Mouse (Mus musculus) heart, postnatal 14 days (tissue): ENCODE data around the gene Cyp8b1. TPM values are rescaled to one million over a fixed set of nuclear protein-coding genes. Genes with fewer than 3 reads are reported as not detected.

ENCODE experiments used
- total RNA-seq, 2 experiments: library from RNA; stranded (reverse); gene quantifications; 2 replicates each; pipeline ENCODE4 v1.2.3; 2021

Cyp8b1 gene
- total RNA-seq, 2 experiments from 2014 or later, result 0.10 TPM; not detected in 1

Other genes with a start within 250 kb of the Cyp8b1 start
- 1 to 10 TPM; 5.3 to 5.8 TPM for gene Sec22c, start 210.8 kb downstream of the Cyp8b1 start, total RNA-seq
- 100 to 1,000 TPM; 128 to 131 TPM for gene Ss18l2, start 206.0 kb downstream of the Cyp8b1 start, total RNA-seq
- gene Nktr, start 197.1 kb downstream of the Cyp8b1 start, total RNA-seq, result 10 to 100 TPM; 44.8 to 46.5 TPM
- gene Zfp651, start 157.0 kb downstream of the Cyp8b1 start, total RNA-seq, result 10 to 100 TPM; 89.4 to 91.9 TPM
- 1 to 10 TPM; 6.7 to 6.8 TPM for gene Klhl40, start 138.7 kb downstream of the Cyp8b1 start, total RNA-seq
- 100 to 1,000 TPM; 118 to 123 TPM for gene Hhatl, start 123.8 kb downstream of the Cyp8b1 start, total RNA-seq
- under 1 TPM in 1 of 2 experiments, not detected in 1; 0.38 TPM for gene Ccdc13, start 76.8 kb downstream of the Cyp8b1 start, total RNA-seq
- gene Higd1a, start 57.9 kb downstream of the Cyp8b1 start, total RNA-seq, result 100 to 1,000 TPM; 203 to 224 TPM
- 1 to 10 TPM; 2.0 to 3.4 TPM for gene Ackr2, start 17.9 kb downstream of the Cyp8b1 start, total RNA-seq
- gene Fam198a, start 34.7 kb upstream of the Cyp8b1 start, total RNA-seq, result 1 to 10 TPM; 1.7 to 1.8 TPM
- gene Pomgnt2, start 80.8 kb upstream of the Cyp8b1 start, total RNA-seq, result 10 to 100 TPM in 1 of 2 experiments, 1 to 10 TPM in 1; 9.7 to 11.3 TPM
- gene Snrk, start 201.0 kb upstream of the Cyp8b1 start, total RNA-seq, result 100 to 1,000 TPM; 173 to 206 TPM